Mouse (Mus musculus) heart, postnatal 36 days (tissue): ENCODE measurements around the gene Spcs2. TPM values are rescaled to one million over a fixed set of nuclear protein-coding genes. Genes with fewer than 3 reads are reported as not detected.
A peak's percentile ranks its signal among the peaks of the same experiment; 100 is the strongest.
"Not testable (repeated sequence)": the region's sequence is repeated elsewhere in the genome, so short reads cannot be mapped to it uniquely, and the experiment has no call there.

ENCODE experiments used
- DNase-seq, 2 experiments: peaks; one replicate each; pipeline ENCODE4 v3.0.0; 2021 to 2022
- intact Hi-C: fragments of 180-260 bp; cut with DNase I; formaldehyde crosslinking; loops from one replicate; pipeline ENCODE4 v1.15.1; 2025
- total RNA-seq, 2 experiments: library from RNA; stranded (reverse); gene quantifications; 2 replicates each; pipeline ENCODE4 v1.2.3; 2021

The Spcs2 gene
- total RNA-seq, 2 experiments from 2014 or later = 48.0 to 50.4 TPM

- DNase-seq = no peak
- intact Hi-C loops = loop anchor here (5.0 kb wide), 1 partner anchor 51 kb away; no protein-coding TSS in a partner anchor
Observed at GRCm38 (mm10) chr7:99826096-99826495, 37.2 kb downstream of the Spcs2 start.

- intact Hi-C loops = loop anchor here (5.0 kb wide), 1 partner anchor 52 kb away; no protein-coding TSS in a partner anchor
- no peak for DNase-seq
Observed at GRCm38 (mm10) chr7:99825511-99825910, 37.8 kb downstream of the Spcs2 start.

GRCm38 (mm10) chr7:99824649-99825483 is 38.4 kb downstream of the Spcs2 start:
- DNase-seq = no peak
- intact Hi-C loops = loop anchor here (5.0 kb wide), 1 partner anchor 52 kb away; no protein-coding TSS in a partner anchor

- intact Hi-C loops = no loop called here
- no peak for DNase-seq
Observed at GRCm38 (mm10) chr7:99823045-99823663, 40.1 kb downstream of the Spcs2 start.

- intact Hi-C loops = no loop called here
- DNase-seq = no peak
Observed at GRCm38 (mm10) chr7:99822426-99822825, 40.8 kb downstream of the Spcs2 start.

GRCm38 (mm10) chr7:99821953-99822352 is 41.3 kb downstream of the Spcs2 start:
- intact Hi-C loops = no loop called here
- no peak for DNase-seq

GRCm38 (mm10) chr7:99818181-99818725 is 45.0 kb downstream of the Spcs2 start:
- intact Hi-C loops, DNase-seq: not testable (repeated sequence)

GRCm38 (mm10) chr7:99813394-99813793 is 49.9 kb downstream of the Spcs2 start:
- intact Hi-C loops = loop anchor here (2.0 kb wide), 1 partner anchor 59 kb away; no protein-coding TSS in a partner anchor
- DNase-seq = peak in 1 of 2 experiments; percentile 44

- DNase-seq = no peak
- intact Hi-C loops = loop anchor here (2.0 kb wide), 1 partner anchor 61 kb away; no protein-coding TSS in a partner anchor
Observed at GRCm38 (mm10) chr7:99811661-99812060, 51.6 kb downstream of the Spcs2 start.

- no peak for DNase-seq
- intact Hi-C loops = no loop called here
Observed at GRCm38 (mm10) chr7:99810814-99811213, 52.4 kb downstream of the Spcs2 start.

- DNase-seq, intact Hi-C loops: not testable (repeated sequence)
Observed at GRCm38 (mm10) chr7:99807043-99807442, 56.2 kb downstream of the Spcs2 start.

- DNase-seq = no peak
- intact Hi-C loops = no loop called here
Observed at GRCm38 (mm10) chr7:99805340-99805739, 57.9 kb downstream of the Spcs2 start.

- DNase-seq, intact Hi-C loops: not testable (repeated sequence)
Observed at GRCm38 (mm10) chr7:99804033-99804432, 59.2 kb downstream of the Spcs2 start.

GRCm38 (mm10) chr7:99803535-99803934 is 59.7 kb downstream of the Spcs2 start:
- intact Hi-C loops = no loop called here
- no peak for DNase-seq

- no peak for DNase-seq
- intact Hi-C loops = loop anchor here (1.0 to 5.0 kb wide), 5 partner anchors 72 to 302 kb away; partner anchors contain the start of gene Slco2b1
Observed at GRCm38 (mm10) chr7:99799118-99799517, 64.1 kb downstream of the Spcs2 start.

- DNase-seq = peak; percentile 68 to 71
- intact Hi-C loops = loop anchor here (1.0 to 5.0 kb wide), 6 partner anchors 71 to 301 kb away; partner anchors contain the start of gene Slco2b1
Observed at GRCm38 (mm10) chr7:99797911-99798647, 65.2 kb downstream of the Spcs2 start.

GRCm38 (mm10) chr7:99797261-99797660 is 66.0 kb downstream of the Spcs2 start:
- DNase-seq = no peak
- intact Hi-C loops = loop anchor here (5.0 kb wide), 3 partner anchors 70 to 300 kb away; no protein-coding TSS in a partner anchor

GRCm38 (mm10) chr7:99796471-99796870 is 66.8 kb downstream of the Spcs2 start:
- no peak for DNase-seq
- intact Hi-C loops = loop anchor here (5.0 kb wide), 3 partner anchors 69 to 299 kb away; no protein-coding TSS in a partner anchor

- DNase-seq = peak in 1 of 2 experiments; percentile 28
- intact Hi-C loops = loop anchor here (1.0 to 5.0 kb wide), 4 partner anchors 68 to 298 kb away; no protein-coding TSS in a partner anchor
Observed at GRCm38 (mm10) chr7:99795192-99795981, 67.9 kb downstream of the Spcs2 start.
